Mouse (Mus musculus) heart, postnatal 14 days (tissue): ENCODE measurements around the gene Fut1. TPM values are rescaled to one million over a fixed set of nuclear protein-coding genes. Genes with fewer than 3 reads are reported as not detected.
"Not testable (repeated sequence)": the region's sequence is repeated elsewhere in the genome, so short reads cannot be mapped to it uniquely, and the experiment has no call there.

Experiments used
- DNase-seq, 2 experiments: peaks; one replicate each; pipeline ENCODE4 v3.0.0; 2021 to 2022
- intact Hi-C: fragments of 180-260 bp; cut with DNase I; formaldehyde crosslinking; loops from one replicate; pipeline ENCODE4 v1.15.1; 2025
- total RNA-seq, 2 experiments: library from RNA; stranded (reverse); gene quantifications; 2 replicates each; pipeline ENCODE4 v1.2.3; 2021

Fut1 gene
- total RNA-seq, 2 experiments from 2014 or later: 0.12 TPM; not detected in 1

- intact Hi-C loops, DNase-seq: not testable (repeated sequence)
Measured at GRCm38 (mm10) chr7:45661702-45662101, 44.6 kb downstream of the Fut1 start.

- no peak for DNase-seq
- intact Hi-C loops: no loop called here
Measured at GRCm38 (mm10) chr7:45665303-45666138, 48.4 kb downstream of the Fut1 start.

- intact Hi-C loops: no loop called here
- DNase-seq: no peak
Measured at GRCm38 (mm10) chr7:45666161-45666560, 49.1 kb downstream of the Fut1 start, which contains the start of gene Fut2. Gene Fut2 (minus strand): TSS chr7:45666394.

- no peak for DNase-seq
- intact Hi-C loops: no loop called here
Measured at GRCm38 (mm10) chr7:45667761-45668160, 50.7 kb downstream of the Fut1 start.

GRCm38 (mm10) chr7:45668921-45669320 is 51.8 kb downstream of the Fut1 start:
- intact Hi-C loops: no loop called here
- no peak for DNase-seq

Other genes with a start within 250 kb of the Fut1 start
- gene Lin7b, start 246.7 kb upstream of the Fut1 start, total RNA-seq: under 1 TPM; 0.90 to 0.96 TPM
- 100 to 1,000 TPM; 126 to 138 TPM for gene Snrnp70, start 221.5 kb upstream of the Fut1 start, total RNA-seq
- gene Kcna7, start 211.6 kb upstream of the Fut1 start, total RNA-seq: 1 to 10 TPM; 1.5 to 1.7 TPM
- under 1 TPM in 1 of 2 experiments, not detected in 1; 0.14 TPM for gene Ntf5, start 203.6 kb upstream of the Fut1 start, total RNA-seq
- gene Lhb, start 196.5 kb upstream of the Fut1 start, total RNA-seq: not detected
- gene Gys1, start 182.4 kb upstream of the Fut1 start, total RNA-seq: 10 to 100 TPM; 86.1 to 90.2 TPM
- gene Ruvbl2, start 179.2 kb upstream of the Fut1 start, total RNA-seq: 10 to 100 TPM; 25.3 to 26.3 TPM
- 100 to 1,000 TPM; 231 to 265 TPM for gene Ftl1, start 157.4 kb upstream of the Fut1 start, total RNA-seq
- gene Bax, start 150.4 kb upstream of the Fut1 start, total RNA-seq: 10 to 100 TPM; 25.6 to 31.1 TPM
- gene Tulp2, start 135.4 kb upstream of the Fut1 start, total RNA-seq: not detected
- gene Gm45808, start 130.5 kb upstream of the Fut1 start, total RNA-seq: 1 to 10 TPM; 2.8 to 4.6 TPM
- gene Dhdh, start 128.5 kb upstream of the Fut1 start, total RNA-seq: 1 to 10 TPM; 4.5 to 6.0 TPM
- gene Nucb1, start 106.9 kb upstream of the Fut1 start, total RNA-seq: 100 to 1,000 TPM; 116 to 137 TPM
- gene Ppp1r15a, start 91.0 kb upstream of the Fut1 start, total RNA-seq: 10 to 100 TPM; 21.7 to 32.8 TPM
- 1 to 10 TPM; 1.9 to 2.1 TPM for gene Plekha4, start 91.0 kb upstream of the Fut1 start, total RNA-seq
- under 1 TPM; 0.19 to 0.39 TPM for gene Hsd17b14, start 62.4 kb upstream of the Fut1 start, total RNA-seq
- 10 to 100 TPM; 85.5 to 94.6 TPM for gene Bcat2, start 47.1 kb upstream of the Fut1 start, total RNA-seq
- gene Fgf21, start 1.8 kb upstream of the Fut1 start, total RNA-seq: not detected
- under 1 TPM; 0.54 to 0.67 TPM for gene Izumo1, start 4.5 kb downstream of the Fut1 start, total RNA-seq
- gene Rasip1, start 10.2 kb downstream of the Fut1 start, total RNA-seq: 10 to 100 TPM; 42.6 to 42.8 TPM
- gene Mamstr, start 22.7 kb downstream of the Fut1 start, total RNA-seq: 1 to 10 TPM; 6.4 to 6.9 TPM
- under 1 TPM; 0.37 to 0.69 TPM for gene Fut2, start 49.1 kb downstream of the Fut1 start, total RNA-seq
- under 1 TPM; 0.12 to 0.24 TPM for gene Ntn5, start 66.7 kb downstream of the Fut1 start, total RNA-seq
- gene Sec1, start 77.1 kb downstream of the Fut1 start, total RNA-seq: under 1 TPM in 1 of 2 experiments, not detected in 1; 0.12 TPM
- 1 to 10 TPM; 4.3 to 6.6 TPM for gene Car11, start 82.6 kb downstream of the Fut1 start, total RNA-seq
- gene Dbp, start 87.8 kb downstream of the Fut1 start, total RNA-seq: 10 to 100 TPM; 24.7 to 27.1 TPM
- gene Rpl18, start 98.2 kb downstream of the Fut1 start, total RNA-seq: 100 to 1,000 TPM; 552 to 626 TPM
- 10 to 100 TPM; 17.5 to 18.8 TPM for gene Sphk2, start 100.7 kb downstream of the Fut1 start, total RNA-seq
- gene Fam83e, start 103.9 kb downstream of the Fut1 start, total RNA-seq: under 1 TPM; 0.17 to 0.24 TPM
- gene Spaca4, start 108.5 kb downstream of the Fut1 start, total RNA-seq: not detected
- gene Lmtk3, start 166.4 kb downstream of the Fut1 start, total RNA-seq: under 1 TPM in 1 of 2 experiments, not detected in 1; 0.12 TPM
- not detected for gene Sult2b1, start 167.4 kb downstream of the Fut1 start, total RNA-seq
- 10 to 100 TPM; 73.9 to 77.1 TPM for gene Cyth2, start 197.3 kb downstream of the Fut1 start, total RNA-seq
- gene Kcnj14, start 207.5 kb downstream of the Fut1 start, total RNA-seq: under 1 TPM; 0.74 to 1.00 TPM
- 10 to 100 TPM in 1 of 2 experiments, 1 to 10 TPM in 1; 8.6 to 12.5 TPM for gene Grwd1, start 213.7 kb downstream of the Fut1 start, total RNA-seq